Mouse (Mus musculus): ENCODE results near the gene Tmem248.

DNA sequence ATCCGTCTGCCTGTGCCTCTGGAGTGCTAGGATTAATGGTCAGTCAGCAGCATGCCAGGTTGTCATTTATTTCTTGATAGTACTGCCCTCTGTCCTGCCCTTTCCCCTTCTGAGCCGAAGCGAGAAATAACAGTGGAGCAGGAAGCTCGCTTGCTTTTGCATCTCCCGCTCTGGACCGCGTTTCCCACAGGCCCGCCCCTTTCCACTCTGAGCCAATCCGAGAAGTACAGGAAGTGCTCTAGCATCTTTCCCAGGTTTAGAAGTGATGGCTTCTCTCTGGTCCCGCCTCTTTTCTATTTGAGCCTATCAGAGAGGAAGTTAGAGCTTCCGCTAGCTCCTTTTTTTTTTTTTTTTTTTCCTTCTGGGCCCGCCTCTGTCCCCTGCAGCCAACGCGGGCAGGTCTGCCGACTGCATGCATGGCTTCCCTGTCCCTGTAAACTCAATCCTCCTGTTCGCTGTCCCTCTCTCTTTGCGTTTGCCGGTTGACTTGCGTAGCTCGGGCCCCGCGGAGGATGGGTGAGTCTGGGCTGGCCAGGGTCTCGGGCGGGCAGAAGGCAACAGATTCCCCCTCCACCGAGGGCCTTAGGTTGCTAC is 39.9 kb downstream of the Tmem248 start:
- peak; percentile 25; the same call in 1 of the 2 replicates for TF ChIP-seq EP300 (IDR thresholded peaks at IDR 0.05; ENCODE audit: insufficient read depth, low read depth, low read length)
- no peak for TF ChIP-seq CTCF (IDR thresholded peaks at IDR 0.05)
- TF ChIP-seq POLR2A (IDR thresholded peaks at IDR 0.05; ENCODE audit: insufficient read depth, low read depth, low read length), result peak; percentile 73
